Mouse (Mus musculus) hindlimb bud, embryonic 11.5 days (tissue): Measurements from ENCODE around the gene Eif5a.
"Not testable (repeated sequence)": the region's sequence is repeated elsewhere in the genome, so short reads cannot be mapped to it uniquely, and the experiment has no call there.

Experiments
- DNase-seq: peaks from one replicate; pipeline ENCODE4 v3.0.0-alpha.2; 2012; ENCODE audit warnings: low read depth, low spot score; ENCODE audit errors: extremely low spot score

Gene Eif5a

DNA sequence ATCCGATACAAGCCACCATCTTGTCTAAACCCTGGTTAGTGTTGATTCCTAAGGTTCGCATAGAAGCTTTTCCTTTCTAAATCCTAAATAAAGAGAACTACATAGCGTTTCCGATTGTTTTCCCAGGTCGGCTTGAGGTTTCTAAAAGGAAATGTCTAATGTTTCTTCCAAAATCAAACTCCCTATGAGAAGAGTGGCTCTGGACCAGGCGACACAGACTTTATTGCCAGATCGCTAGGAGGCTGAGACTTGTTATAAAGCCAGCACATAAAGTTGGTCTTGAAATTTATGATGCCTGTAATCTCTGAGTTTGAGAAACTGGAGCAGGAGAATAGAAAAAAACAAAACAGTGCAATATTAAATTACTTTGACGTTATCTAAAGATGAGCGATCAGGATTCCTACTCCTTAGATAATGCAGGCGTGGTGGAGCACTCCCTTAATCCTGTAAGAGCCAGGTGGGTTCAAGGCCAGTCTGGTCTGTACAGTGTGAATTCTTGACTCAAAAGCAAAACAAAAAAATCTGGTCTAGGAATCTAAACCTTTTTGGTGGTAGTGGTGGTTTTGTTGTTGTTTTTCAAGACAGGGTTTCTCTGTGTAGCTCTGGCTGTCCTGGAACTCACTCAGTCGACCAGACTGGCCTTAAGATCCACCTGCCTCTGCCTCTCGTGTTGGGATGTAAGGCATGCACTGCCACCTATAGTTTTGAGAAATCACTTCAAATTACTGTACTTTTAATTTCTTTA lies 426 bp upstream of the Eif5a start:
- no peak for DNase-seq

DNA sequence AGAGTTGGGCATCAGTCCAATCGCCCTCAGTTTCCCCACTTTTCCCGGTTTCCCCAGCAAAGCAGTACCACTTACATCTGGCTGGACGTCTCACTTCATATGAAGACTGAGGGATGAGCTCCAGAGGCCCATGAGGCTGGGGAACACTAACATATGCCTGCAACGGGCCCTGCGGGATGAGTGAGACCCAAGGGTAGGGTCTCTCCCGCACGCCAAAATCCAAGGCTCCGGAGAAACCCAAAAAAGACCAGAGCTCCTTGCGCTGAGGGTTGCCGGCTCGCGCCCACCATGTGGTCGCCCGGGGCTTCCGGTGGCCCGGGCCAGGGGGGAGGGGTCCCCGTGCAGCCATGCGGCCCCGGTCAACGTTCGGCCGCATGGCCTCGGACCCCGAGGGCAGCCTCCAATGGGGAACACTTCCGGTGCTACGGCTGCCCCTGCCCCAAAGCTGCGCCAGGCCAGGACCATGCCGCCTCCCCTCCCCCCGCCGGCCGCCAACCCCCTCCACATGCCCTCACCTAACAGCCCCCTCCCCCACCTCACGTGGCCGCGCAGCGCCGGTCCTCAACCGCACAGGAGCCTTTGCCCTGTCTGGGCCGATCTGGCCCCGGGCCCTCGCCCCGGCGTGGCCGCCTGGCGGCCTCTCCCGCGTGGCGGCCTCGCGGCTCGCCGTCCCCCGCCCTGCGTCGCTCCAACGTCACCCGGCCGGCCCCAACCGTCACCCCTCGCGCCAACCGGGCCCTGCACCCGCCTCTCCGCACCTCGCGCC lies 1.3 kb downstream of the Eif5a start:
- DNase-seq, result no peak

DNA sequence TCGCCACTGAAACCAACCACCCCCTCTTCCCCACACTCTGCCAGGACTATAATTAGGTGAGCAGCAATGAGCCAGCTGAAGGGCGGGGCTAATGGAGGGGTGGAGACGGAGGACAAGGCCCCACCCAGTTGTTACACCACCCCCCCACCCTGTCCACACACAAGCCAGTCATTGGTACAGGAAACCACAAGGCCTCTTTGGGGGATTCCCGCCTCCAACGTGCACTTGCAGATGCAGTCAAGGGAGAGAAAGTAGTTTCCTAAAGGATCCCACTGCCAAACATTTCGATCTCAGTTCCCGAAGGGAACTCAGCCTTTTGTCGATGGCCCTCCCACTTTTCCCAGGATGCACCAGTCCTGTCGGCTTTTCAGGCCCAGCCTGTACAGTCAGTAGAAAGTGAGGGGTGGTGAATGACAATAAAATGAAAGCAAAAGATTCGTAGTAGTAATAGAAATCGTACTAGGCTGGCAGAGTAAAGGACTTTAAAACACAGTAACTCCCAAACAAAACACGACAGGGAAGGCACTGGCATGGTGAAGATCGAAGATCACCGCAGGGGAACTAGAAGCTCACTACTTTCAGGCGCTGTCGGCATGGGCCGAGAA lies 2.0 kb downstream of the Eif5a start:
- DNase-seq, result no peak

DNA sequence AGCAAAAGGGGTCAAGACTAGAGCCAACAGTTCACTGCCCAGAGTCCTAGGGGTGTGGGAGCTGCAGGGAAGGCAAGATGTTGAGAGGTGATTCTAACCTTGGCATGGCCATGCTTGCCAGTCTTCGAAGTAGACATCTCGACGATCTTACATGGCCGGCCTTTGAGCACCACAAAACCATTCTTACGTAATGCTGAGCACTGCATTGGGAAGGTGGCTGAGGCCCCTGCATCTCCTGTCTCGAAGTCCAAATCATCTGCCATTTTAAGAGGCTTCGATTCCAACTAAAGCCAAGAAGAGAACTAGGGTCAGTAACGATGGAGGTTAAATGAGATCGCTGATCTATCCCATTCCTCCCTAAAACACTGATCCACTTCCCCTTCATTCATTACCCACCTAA lies 2.7 kb downstream of the Eif5a start:
- DNase-seq, result no peak

DNA sequence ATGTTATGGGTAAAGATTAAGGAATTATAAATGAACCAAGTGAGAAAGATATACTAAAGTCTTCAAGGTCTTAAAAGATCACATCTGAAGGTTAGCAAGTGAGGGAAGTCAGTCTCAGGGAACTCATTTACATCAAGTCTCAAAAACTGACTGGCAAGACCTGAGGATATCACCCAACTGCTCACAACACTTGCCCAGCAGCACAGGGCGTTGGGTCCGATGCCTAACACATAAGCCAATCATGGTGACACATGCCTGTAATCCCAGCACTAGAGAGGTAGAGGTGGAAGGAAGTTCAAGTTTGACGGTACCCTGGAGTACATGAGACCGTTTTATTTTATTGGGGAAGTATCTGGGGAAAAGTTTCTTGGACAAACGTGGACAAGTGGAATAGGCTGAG lies 3.6 kb downstream of the Eif5a start:
- no peak for DNase-seq

DNA sequence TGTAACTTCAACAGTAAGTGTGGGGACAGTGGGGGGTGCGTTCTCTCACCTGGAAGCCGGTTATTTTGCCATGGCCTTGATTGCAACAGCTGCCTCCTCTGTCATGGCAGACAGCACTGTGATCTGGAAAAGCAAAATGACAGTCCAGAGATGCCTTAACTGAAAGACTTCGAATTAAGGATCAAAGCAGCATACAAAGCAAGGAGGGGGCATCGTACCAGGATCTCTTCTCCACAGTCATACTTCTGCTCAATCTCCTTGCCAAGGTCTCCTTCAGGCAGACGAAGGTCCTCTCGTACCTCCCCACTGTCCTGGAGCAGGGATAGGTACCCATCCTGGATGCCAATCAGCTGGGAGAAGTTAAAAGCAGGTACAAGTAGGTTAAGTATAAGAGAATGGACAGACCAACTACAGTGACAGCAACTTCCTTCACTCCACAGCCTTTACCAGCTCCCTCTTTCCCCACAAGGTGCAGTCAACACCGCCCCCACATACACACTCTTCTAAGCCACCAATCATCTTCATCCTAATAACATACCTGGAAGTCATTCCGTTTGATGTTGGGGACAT lies 4.3 kb downstream of the Eif5a start:
- no peak for DNase-seq

DNA sequence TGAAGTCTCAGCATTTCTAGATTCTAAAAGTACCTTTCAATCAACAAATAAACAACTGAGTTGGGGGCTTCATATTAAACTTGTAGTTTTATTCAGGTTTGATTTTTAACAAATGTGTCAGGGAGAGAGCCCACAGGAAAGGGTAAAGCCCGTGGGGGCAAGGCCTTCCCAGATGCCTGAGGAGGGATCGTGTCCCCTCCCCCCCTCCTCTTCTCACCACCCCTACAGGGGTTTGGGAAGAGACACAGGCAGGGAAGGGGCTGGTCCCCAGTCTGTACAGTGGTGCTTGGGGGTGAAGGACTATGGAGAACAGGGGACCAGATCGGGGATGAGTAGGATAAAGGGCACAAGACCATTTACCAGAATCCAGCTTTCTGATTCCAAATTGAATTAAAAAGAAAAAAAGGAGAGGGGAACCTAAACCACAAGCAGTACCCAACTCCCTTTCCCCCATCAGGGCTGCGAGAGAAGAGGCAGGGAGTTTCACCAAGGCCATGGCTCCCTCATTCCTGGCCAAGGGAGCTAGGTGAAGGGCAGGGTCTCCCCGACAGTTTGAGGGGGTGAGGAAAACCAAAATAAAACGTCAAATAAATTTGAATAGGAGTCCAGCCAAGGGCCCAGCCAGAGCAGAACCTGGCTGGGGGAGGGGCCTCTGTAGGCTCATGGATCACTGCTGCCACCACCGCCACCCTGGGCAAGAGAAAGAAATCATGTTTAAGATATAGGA lies 4.9 kb downstream of the Eif5a start:
- DNase-seq, result not testable (repeated sequence)

DNA sequence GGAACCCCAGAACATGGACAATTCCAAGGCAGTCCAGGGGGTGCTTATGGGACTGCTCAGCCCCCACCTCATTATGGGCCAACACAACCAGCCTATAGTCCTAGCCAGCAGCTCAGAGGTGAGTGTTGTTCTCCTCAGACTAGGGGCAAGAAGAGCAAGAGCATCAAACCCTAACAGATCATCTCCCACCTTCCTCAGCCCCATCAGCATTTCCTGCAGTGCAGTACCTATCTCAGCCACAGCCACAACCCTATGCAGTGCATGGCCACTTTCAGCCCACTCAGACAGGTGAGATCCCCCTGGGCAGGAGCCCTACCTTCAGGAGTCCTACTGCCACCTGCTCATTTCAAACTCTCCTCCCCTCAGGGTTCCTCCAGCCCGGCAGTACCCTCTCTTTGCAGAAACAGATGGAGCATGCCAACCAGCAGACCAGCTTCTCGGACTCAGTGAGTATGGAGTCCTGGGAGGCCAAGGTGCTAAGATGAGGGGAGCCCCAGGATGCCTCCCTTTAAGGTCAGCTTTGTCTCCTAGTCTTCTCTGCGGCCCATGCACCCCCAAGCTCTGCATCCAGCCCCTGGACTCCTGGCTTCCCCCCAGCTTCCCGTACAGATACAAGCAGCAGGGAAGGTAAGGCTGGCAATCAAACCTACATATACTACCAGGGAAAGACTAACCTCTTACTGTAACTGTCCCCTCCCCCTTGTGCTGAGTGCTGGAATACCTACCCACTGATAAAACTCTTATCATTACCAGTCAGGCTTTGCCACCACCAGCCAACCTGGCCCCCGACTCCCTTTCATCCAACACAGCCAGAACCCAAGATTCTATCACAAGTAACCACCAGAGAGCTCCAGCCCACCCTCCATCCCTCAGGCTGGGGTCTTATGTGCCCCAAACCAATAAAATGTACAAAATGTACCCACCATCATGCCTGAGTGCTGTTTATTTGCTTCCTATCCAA lies 5.8 kb downstream of the Eif5a start:
- DNase-seq, result no peak

DNA sequence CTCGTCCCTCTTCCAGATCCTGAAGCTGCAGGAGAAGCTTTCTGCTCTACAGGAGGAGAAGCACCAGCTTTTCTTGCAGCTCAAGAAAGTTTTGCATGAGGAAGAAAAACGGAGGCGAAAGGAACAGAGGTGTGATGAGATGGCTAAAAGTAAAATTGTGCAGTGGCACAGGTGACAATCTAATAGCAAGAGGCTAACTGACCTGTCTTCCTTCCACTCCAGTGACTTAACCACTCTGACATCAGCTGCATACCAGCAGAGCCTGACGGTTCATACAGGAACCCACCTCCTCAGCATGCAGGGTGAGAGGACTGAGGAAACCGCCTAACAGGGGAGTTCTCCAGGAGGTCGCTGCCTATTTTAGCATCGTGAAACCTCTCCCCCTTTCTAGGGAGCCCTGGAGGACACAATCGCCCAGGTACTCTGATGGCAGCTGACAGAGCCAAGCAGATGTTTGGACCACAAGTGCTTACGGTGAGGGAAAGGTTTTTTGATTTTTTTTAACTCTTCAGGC lies 6.8 kb downstream of the Eif5a start:
- DNase-seq, result no peak

DNA sequence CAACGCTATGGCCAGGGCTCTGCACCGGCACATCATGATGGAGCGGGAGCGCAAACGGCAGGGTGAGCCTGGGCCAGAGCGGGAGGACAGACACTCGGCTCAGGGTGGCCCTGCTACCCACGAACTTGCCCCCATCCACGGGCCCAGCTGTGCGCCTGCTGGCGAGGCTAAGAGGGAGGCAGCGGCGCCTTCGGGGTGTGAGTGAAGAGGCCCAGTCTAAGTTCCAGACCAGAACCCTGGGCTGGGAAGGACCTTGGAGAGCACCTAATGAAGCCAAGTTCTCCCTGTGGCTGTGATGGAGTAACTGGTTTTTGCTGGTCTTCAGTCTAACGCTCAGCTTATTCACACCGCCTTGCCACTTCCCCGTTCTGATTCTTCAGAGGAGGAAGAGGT lies 7.4 kb downstream of the Eif5a start:
- no peak for DNase-seq

DNA sequence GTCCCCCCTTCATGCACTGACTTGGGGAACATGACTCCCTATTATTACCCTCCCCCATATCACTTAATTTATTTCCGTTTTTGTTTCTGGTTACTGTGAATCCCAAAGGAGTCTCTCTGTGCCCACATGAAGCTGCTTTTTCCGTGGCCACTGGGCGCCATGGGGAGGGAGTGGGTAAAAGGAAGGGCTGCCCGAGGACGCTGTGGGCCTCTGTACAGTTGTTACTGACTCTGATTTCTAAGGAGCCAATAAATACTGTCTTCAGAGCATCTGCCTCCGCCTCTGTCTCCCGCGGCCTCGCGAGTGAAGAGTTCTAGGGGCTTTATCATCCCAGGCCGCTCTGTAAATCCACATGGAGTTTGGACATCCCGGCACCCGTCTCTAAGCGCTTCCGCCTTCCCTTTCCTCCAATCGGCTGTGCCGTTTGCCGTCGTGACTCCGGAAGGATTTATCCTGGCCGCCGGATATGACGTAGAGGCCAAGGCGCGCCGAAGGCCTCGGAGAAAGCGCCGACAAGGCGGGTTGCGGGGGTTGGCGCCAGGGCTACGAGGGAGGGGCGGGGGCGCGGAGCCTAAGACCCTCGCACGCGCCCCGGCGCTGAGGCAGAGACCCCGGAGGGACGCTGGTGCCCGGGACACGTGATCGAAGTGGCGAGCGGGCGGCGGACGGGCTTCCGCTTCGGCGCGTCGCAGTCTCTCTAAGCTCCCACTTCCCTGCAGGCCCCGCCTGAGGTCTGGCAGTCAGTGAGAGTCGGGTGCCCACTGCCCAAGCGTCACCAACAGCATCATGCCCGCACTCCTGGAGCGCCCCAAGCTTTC lies 8.0 kb downstream of the Eif5a start, which contains the start of gene Gps2:
TSS of gene Gps2 (plus strand) at position 335 of the 818 bp plus-strand sequence.
- DNase-seq, result no peak

DNA sequence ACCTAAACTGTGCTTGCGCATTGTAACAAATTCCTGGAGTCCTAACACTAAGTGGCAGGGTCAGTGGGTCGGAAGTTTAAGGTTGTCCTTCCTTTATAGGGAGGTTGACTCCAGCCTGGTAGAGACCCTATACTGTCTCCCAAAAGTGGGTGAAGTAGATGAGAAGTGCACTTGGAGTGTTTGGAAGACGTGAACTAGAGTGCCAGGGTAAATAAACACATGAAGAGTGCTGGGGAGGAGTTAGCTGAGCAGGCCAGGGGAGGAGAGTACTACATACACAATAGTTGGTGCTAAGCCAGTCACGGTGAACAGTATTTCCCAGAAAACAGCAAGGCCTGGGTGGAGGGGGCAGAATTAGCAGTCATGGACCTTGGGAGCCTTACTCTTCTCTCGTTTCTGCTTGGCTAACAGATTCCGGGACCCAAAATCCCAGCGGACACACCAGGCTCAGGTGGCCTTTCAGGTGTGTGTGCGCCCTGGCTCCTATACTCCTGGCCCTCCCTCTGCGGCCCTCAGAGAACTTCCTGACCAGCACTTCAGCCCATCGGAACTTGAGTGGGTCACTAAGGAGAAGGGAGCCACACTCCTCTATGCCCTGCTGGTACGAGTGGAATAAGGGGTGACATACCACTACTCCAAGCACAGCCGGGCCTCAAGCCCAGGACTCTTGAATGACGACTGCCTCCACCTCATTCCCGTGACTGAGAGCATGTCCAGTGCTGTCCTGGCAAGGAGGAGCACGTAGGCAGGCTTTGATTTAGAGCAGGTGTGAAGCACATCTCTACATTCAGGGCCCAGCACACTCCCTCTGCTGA lies 8.8 kb downstream of the Eif5a start:
- no peak for DNase-seq

DNA sequence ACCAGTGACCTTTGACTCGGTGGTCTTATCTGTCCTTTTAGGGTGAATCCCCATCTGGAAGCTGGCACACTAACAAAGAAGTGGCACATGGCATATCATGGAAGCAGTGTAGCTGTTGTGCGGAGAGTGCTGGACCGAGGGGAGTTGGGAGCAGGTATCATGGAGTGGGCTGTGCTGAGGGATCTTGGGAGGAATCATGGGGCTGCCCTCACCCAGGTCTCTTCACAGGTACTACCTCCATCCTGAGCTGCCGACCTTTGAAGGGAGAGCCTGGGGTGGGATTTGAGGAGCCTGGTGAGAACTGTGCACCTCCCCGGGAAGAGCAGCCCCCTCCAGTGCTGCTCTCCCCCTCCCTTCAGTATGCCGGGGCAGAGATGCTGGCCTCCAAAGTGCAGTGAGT lies 10.1 kb downstream of the Eif5a start:
- no peak for DNase-seq

DNA sequence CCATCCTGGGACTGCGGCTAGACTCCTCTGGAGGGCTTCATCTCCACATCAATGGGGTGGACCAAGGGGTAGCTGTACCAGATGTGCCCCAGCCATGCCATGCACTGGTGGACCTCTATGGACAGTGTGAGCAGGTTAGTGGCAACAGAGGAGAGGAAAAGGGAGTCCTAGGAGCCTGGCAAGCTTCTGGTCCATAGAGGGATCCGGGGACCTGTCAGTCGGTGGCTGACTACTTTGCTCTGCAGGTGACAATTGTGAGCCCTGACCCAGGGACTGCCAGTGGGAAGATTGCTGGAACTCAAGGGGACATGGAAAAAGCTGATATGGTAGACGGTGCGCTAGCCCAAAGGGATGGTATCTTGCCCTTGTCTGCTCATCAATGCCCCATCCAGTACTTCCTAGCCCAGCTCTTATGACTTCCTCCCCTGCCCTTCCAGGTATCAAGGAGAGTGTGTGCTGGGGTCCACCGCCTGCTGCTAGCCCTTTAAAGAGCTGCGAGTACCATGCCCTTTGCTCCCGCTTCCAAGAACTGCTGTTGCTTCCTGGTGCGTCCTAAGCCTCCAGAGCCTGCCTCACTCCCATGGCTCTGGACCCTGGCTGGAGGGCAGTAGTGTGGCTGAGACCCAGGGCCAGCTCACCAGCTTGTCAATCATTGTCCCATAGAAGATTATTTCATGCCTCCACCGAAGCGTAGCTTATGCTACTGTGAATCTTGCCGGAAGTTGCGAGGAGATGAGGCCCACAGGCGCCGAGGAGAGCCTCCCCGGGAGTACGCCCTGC lies 10.8 kb downstream of the Eif5a start:
- DNase-seq, result no peak

DNA sequence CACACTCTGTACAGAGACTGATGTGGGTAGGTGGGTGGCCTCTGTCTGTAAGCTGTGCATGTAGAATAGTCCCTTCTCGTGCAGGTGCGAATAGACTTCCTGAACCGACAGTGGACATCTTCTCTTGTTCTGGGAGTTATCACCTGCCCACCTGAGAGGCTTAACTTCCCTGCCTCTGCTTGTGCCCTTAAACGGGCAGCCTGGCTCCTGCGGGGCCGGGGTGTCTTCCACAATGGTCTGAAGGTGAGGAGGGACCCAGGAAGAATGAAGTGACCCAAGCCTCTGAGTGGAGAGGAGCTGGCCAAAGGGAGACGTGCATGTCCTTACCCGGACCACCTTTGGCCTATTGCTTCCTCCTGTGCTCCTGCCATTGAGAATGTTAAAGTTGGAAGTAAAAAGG lies 11.6 kb downstream of the Eif5a start:
- DNase-seq, result no peak

DNA sequence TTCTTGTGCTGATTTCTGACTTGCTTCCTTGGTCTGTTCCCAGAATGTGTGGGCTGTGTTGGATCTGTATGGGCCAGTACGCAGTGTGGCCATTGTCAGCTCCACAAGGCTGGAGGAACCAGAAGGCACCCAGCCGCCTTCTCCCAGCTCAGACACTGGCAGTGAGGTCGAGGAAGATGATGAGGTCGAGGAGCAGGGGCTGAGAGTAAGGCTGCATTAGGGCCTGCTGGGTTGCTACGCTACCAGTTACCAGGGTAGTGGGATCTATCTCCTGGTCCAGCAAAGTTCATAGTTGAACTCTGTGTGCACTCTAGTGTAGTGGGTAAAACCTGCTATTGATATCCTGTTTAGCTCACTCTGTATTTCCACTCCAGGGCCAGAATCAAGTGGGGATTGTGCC lies 12.6 kb downstream of the Eif5a start:
- no peak for DNase-seq

DNA sequence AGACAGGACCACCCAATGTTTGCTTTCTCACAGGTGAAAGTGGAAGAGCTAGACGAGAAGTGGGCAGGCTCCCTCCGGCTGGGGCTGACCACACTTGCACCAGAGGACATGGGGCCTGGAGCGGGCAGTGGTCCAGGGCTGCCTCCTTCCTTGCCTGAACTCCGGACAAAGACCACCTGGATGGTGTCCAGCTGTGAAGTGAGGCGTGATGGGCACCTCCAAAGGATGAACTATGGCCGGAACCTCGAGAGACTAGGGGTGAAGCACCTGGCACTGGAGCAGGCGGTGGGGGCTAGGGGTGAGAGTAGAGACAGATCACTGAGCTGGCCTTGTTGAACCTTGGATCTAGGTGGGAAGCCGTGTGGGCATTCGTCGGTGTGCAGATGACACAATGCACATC lies 13.1 kb downstream of the Eif5a start:
- no peak for DNase-seq
